Mouse (Mus musculus) c-Kit-negative CD71-positive TER-119-positive erythroid progenitor cells, embryonic 14.5 days (primary cell): ENCODE results near the gene Gm21789.
"Not testable (repeated sequence)": the region's sequence is repeated elsewhere in the genome, so short reads cannot be mapped to it uniquely, and the experiment has no call there.

ENCODE experiments used
- DNase-seq: peaks from one replicate; pipeline ENCODE4 v3.0.0-alpha.2; 2013; ENCODE audit warnings: low read depth, low spot score

The Gm21789 gene

GRCm38 (mm10) chrX:32941468-32941867 is at the start of gene Gm21789:
Gm21789 (plus strand) TSS chrX:32941768.
- not testable (repeated sequence) for DNase-seq

GRCm38 (mm10) chrX:32894325-32894724 is 47.2 kb upstream of the Gm21789 start, which contains the start of gene Btbd35f30:
Btbd35f30 (plus strand) TSS chrX:32894625.
- DNase-seq, result not testable (repeated sequence)

GRCm38 (mm10) chrX:32973597-32973996 is 32.0 kb downstream of the Gm21789 start, which contains the start of gene Btbd35f5:
Btbd35f5 (plus strand) TSS chrX:32973897.
- DNase-seq, result not testable (repeated sequence)
